Mouse (Mus musculus) cerebellum, adult 18-20 months (tissue): ENCODE measurements around the gene Swsap1.

ENCODE experiments used
- DNase-seq, 2 experiments: peaks; one replicate each; pipeline ENCODE4 v3.0.0; 2021

Swsap1 gene

GRCm38 (mm10) chr9:21968883-21969282 lies 13.3 kb downstream of the Swsap1 start:
- no peak for DNase-seq

- DNase-seq: no peak
These were observed 13.7 kb downstream of the Swsap1 start for GRCm38 (mm10) chr9:21969304-21969703.

- DNase-seq: no peak
These were observed 21.1 kb downstream of the Swsap1 start for GRCm38 (mm10) chr9:21976626-21977175.

GRCm38 (mm10) chr9:21977331-21977730 lies 21.8 kb downstream of the Swsap1 start:
- no peak for DNase-seq

- peak; percentile 60 to 74 for DNase-seq
These were observed 22.4 kb downstream of the Swsap1 start for GRCm38 (mm10) chr9:21977972-21978371.

GRCm38 (mm10) chr9:21978398-21979128 lies 23.0 kb downstream of the Swsap1 start:
- DNase-seq: no peak

- no peak for DNase-seq
These were observed 28.4 kb downstream of the Swsap1 start for GRCm38 (mm10) chr9:21983911-21984310.

GRCm38 (mm10) chr9:21987592-21988342 lies 32.2 kb downstream of the Swsap1 start:
- peak; percentile 70 to 81 for DNase-seq

- DNase-seq: peak; percentile 74 to 75
These were observed 33.0 kb downstream of the Swsap1 start for GRCm38 (mm10) chr9:21988421-21989101.

GRCm38 (mm10) chr9:21989230-21990110 lies 33.9 kb downstream of the Swsap1 start, which contains the start of gene Rgl3:
Gene Rgl3 (minus strand): TSS chr9:21989446.
- DNase-seq: peak; percentile 86 to 87

GRCm38 (mm10) chr9:21992227-21992626 lies 36.7 kb downstream of the Swsap1 start:
- DNase-seq: no peak

- no peak for DNase-seq
These were observed 40.8 kb downstream of the Swsap1 start for GRCm38 (mm10) chr9:21996178-21996867.

- DNase-seq: no peak
These were observed 44.7 kb downstream of the Swsap1 start for GRCm38 (mm10) chr9:22000296-22000695.

- DNase-seq: no peak
These were observed 46.1 kb downstream of the Swsap1 start for GRCm38 (mm10) chr9:22001633-22002032.

- peak; percentile 98 to 100 for DNase-seq
These were observed 46.9 kb downstream of the Swsap1 start, which contains the start of the genes Ccdc151 and Prkcsh for GRCm38 (mm10) chr9:22002194-22003162. Gene Ccdc151 (minus strand): TSS chr9:22002634. Gene Prkcsh (plus strand): TSS chr9:22002806.

GRCm38 (mm10) chr9:22003163-22003554 lies 47.6 kb downstream of the Swsap1 start:
- peak in 1 of 2 experiments; percentile 40 for DNase-seq

GRCm38 (mm10) chr9:22004546-22004945 lies 49.0 kb downstream of the Swsap1 start:
- DNase-seq: no peak
